Mouse (Mus musculus): Measurements from ENCODE around the gene Rusc2. TPM values are rescaled to one million over a fixed set of nuclear protein-coding genes. Genes with fewer than 3 reads are reported as not detected.
A peak's percentile ranks its signal among the peaks of the same experiment; 100 is the strongest.

Gene Rusc2
- polyA plus RNA-seq, 1 experiment from 2014 or later = 75.4 TPM

- 76% methylated on average over 1 of the region's 1 CpGs for WGBS
- Histone ChIP-seq H3K9ac (replicated peaks) (no peak overlapping the region), H3K36me3 (no peaks in the 10 kb centered on the region), H3K4me3 (replicated peaks) (no peak overlapping the region), H3K4me2 (replicated peaks) (no peak overlapping the region), H3K27ac (no peak overlapping the region), H3K9me3 (no peaks in the 10 kb centered on the region), H3K27me3 (no peaks in the 10 kb centered on the region), H3K4me1 (replicated peaks) (peaks cover 13% of the 10 kb centered on the region)
- no peak for ATAC-seq
These were observed 51.1 kb downstream of the Rusc2 start for GRCm38 (mm10) chr4:43432832-43433231.

DNA sequence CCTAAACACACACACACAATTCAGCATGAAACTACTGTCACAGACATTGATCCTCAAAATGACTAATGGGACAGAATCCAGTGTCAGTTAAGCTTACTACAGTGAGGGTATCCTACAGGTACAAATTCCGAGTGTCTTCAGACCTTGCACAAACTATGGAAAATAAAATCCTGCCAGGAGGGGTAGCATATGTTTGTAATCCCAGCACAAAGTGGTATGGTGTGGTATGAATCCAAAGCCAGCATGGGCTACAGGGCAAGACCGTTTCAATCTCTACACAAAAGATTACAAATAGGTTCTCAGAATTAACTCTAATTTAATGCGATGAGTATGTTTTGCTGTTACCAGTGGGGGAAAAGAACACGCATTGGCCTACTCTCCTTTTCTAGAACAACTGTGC is 59.9 kb downstream of the Rusc2 start, which contains the start of gene Tesk1:
TSS of gene Tesk1 (plus strand) at position 301 of the 400 bp plus-strand sequence.
- WGBS = 24% methylated on average over 4 of the region's 4 CpGs
- Histone ChIP-seq H3K27me3 (no peaks in the 10 kb centered on the region), H3K4me1 (replicated peaks) (peaks cover 21% of the 10 kb centered on the region), H3K27ac (peak within 1 kb of the TSS; percentile 97), H3K4me2 (replicated peaks) (peak within 1 kb of the TSS; percentile 97), H3K36me3 (peaks cover 18% of the 10 kb centered on the region), H3K9me3 (no peaks in the 10 kb centered on the region), H3K9ac (replicated peaks) (peak within 1 kb of the TSS; percentile 100), H3K4me3 (replicated peaks) (peak within 1 kb of the TSS; percentile 98)
- peak; percentile 10 for ATAC-seq

GRCm38 (mm10) chr4:43442044-43442443 is 60.3 kb downstream of the Rusc2 start:
- peak overlapping the region; percentile 100 for H3K9ac ChIP-seq (replicated peaks)
- peak overlapping the region; percentile 98 for H3K4me3 ChIP-seq (replicated peaks)
- peaks cover 21% of the 10 kb centered on the region for H3K4me1 ChIP-seq (replicated peaks)
- ATAC-seq = peak; percentile 95
- no peaks in the 10 kb centered on the region for H3K27me3 ChIP-seq
- H3K9me3 ChIP-seq = no peaks in the 10 kb centered on the region
- peak overlapping the region; percentile 97 for H3K4me2 ChIP-seq (replicated peaks)
- WGBS = under 1% methylated on average over 33 of the region's 33 CpGs
- peak overlapping the region; percentile 97 for H3K27ac ChIP-seq
- peaks cover 22% of the 10 kb centered on the region for H3K36me3 ChIP-seq

GRCm38 (mm10) chr4:43442456-43443361 is 60.9 kb downstream of the Rusc2 start:
- peak overlapping the region; percentile 98 for H3K4me3 ChIP-seq (replicated peaks)
- H3K4me1 ChIP-seq (replicated peaks) = peaks cover 21% of the 10 kb centered on the region
- ATAC-seq = peak; percentile 77
- H3K4me2 ChIP-seq (replicated peaks) = peak overlapping the region; percentile 97
- under 1% methylated on average over 86 of the region's 88 CpGs for WGBS
- peaks cover 28% of the 10 kb centered on the region for H3K36me3 ChIP-seq
- no peaks in the 10 kb centered on the region for H3K27me3 ChIP-seq
- peak overlapping the region; percentile 97 for H3K27ac ChIP-seq
- no peaks in the 10 kb centered on the region for H3K9me3 ChIP-seq
- peak overlapping the region; percentile 100 for H3K9ac ChIP-seq (replicated peaks)

DNA sequence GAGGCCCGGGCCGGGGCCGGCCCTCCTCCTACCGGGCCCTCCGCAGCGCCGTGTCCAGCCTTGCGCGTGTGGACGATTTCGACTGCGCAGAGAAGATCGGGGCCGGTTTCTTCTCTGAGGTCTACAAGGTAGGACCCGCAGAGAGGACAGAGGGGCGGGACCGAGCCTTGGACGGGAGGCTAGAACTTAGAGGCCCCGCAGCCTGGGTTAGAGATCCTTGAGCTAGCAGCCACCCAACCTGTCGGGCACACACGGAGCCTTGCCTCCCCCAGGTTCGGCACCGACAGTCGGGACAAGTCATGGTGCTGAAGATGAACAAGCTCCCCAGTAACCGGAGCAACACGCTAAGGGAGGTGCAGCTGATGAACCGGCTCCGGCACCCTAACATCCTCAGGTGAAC is 61.7 kb downstream of the Rusc2 start:
- Histone ChIP-seq H3K27ac (peak overlapping the region; percentile 97), H3K9ac (replicated peaks) (peak overlapping the region; percentile 100), H3K4me2 (replicated peaks) (peak overlapping the region; percentile 97), H3K4me3 (replicated peaks) (peak overlapping the region; percentile 98), H3K27me3 (no peaks in the 10 kb centered on the region), H3K36me3 (peaks cover 36% of the 10 kb centered on the region), H3K9me3 (no peaks in the 10 kb centered on the region), H3K4me1 (replicated peaks) (peaks cover 21% of the 10 kb centered on the region)
- under 1% methylated on average over 25 of the region's 28 CpGs for WGBS
- no peak for ATAC-seq

- peaks cover 17% of the 10 kb centered on the region for H3K4me1 ChIP-seq (replicated peaks)
- H3K27me3 ChIP-seq = no peaks in the 10 kb centered on the region; the same call in 1 of the 2 replicates
- no peak overlapping the region for H3K27ac ChIP-seq
- H3K4me2 ChIP-seq (replicated peaks) = no peak overlapping the region
- H3K9ac ChIP-seq (replicated peaks) = no peak overlapping the region
- no peaks in the 10 kb centered on the region for H3K9me3 ChIP-seq
- H3K36me3 ChIP-seq = peaks cover 38% of the 10 kb centered on the region
- H3K4me3 ChIP-seq (replicated peaks) = no peak overlapping the region
- 88% methylated on average over 13 of the region's 13 CpGs for WGBS
- ATAC-seq = no peak
These were observed 65.5 kb downstream of the Rusc2 start for GRCm38 (mm10) chr4:43447251-43447650.

DNA sequence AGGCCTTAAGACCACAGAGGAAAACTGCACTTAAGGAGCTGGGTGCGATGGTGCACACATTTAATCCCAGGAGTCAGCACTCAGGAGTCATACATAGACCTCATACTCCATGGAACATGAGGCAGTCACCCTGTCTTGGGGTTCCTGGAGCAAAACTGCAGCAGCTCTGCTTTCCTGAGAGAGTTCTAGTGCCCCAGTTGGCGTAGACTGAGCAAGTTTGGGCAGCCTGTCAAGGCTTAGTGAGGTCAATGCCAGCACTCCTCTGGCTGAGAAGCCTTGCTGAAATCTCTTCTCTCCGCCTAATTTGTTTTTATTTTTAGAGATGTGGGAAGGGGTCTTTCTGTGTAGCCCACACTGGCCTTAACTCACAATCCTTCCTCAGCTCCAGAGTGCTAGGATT is 66.8 kb downstream of the Rusc2 start:
- Histone ChIP-seq H3K27ac (no peak overlapping the region), H3K9ac (replicated peaks) (no peak overlapping the region), H3K36me3 (peaks cover 38% of the 10 kb centered on the region), H3K9me3 (no peaks in the 10 kb centered on the region), H3K4me1 (replicated peaks) (peaks cover 22% of the 10 kb centered on the region), H3K4me3 (replicated peaks) (no peak overlapping the region), H3K27me3 (peaks cover 12% of the 10 kb centered on the region), H3K4me2 (replicated peaks) (no peak overlapping the region)
- ATAC-seq = no peak
- WGBS = 91% methylated on average over 3 of the region's 3 CpGs

DNA sequence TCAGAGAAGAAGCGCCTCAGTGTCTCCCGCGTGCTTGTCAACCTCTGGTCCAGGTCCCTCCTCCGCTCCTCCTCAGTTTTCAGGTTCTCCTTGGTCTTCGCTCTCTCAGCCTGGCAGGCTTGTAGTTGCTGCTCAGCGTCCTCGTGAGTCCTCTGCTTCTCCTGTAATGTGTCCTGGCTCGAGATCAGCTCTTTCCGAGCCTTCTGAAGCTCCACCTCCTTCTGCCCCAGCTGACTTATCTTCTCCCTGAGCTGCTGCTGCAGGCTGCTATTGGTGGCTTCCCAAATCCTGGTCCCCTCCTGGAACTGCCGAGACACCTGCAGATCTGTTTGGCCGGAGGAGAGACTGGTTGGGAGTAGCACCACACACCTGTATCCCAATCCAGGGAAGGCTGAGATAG is 70.5 kb downstream of the Rusc2 start:
- Histone ChIP-seq H3K27ac (no peak overlapping the region), H3K4me1 (replicated peaks) (peaks cover 21% of the 10 kb centered on the region), H3K27me3 (peaks cover 27% of the 10 kb centered on the region), H3K9ac (replicated peaks) (no peak overlapping the region), H3K4me2 (replicated peaks) (no peak overlapping the region), H3K9me3 (no peaks in the 10 kb centered on the region), H3K4me3 (replicated peaks) (no peak overlapping the region), H3K36me3 (peaks cover 13% of the 10 kb centered on the region)
- no peak for ATAC-seq
- WGBS = 68% methylated on average over 11 of the region's 11 CpGs

GRCm38 (mm10) chr4:43453413-43453812 is 71.6 kb downstream of the Rusc2 start:
- Histone ChIP-seq H3K27ac (no peak overlapping the region), H3K9ac (replicated peaks) (peak overlapping the region; percentile 50), H3K27me3 (peaks cover 27% of the 10 kb centered on the region), H3K4me2 (replicated peaks) (peak overlapping the region; percentile 49), H3K9me3 (no peaks in the 10 kb centered on the region), H3K4me1 (replicated peaks) (peaks cover 21% of the 10 kb centered on the region), H3K4me3 (replicated peaks) (peak overlapping the region; percentile 13), H3K36me3 (0 out of 2 replicates have a peak, but pooled peaks cover 2% of the 10 kb centered on the region)
- peak; percentile 53; the same call in 1 of the 2 replicates for ATAC-seq
- under 1% methylated on average over 18 of the region's 18 CpGs for WGBS

DNA sequence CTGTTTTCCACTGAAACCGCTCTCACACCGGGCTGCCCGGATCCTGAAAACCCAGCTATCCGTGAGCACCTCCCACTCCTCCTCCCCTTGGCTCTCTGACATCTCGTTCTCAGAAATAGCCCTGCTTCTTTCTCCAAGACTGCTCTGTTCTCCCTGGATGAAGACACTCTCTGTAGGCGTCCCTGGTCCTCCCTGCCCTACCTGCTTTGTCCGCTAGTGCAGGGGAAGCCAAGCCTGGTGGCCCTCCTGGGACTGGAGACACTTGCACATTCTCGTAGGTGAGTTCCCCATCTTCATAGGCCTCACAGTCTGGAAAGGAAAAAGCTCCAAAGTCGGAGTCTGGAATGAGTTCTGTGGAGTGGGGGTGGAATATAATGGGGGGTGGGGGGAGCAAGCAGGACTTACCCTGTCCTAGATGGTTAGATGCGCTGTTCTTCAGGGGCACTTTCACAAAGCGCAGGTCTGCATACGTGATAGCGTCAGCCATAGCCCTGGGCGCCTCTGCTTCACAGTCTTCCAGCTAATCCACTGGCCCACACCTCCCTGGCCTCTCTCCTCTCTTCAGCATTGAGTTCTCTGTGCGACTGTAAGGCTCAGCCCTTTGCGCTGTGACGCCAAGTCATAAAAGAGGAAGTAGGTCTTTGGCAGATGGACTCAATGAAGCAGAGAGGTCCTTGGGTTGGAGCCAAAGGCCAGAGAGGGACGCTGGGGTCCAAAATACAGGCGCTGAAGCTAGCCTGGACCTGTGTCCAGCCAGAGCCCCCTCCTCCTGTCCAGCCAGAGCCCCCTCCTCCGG is 72.5 kb downstream of the Rusc2 start, which contains the start of gene Cd72:
TSS of gene Cd72 (minus strand) at position 588 of the 796 bp plus-strand sequence.
- Histone ChIP-seq H3K4me3 (replicated peaks) (peak within 1 kb of the TSS; percentile 13), H3K4me2 (replicated peaks) (peak within 1 kb of the TSS; percentile 49), H3K9ac (replicated peaks) (peak within 1 kb of the TSS; percentile 50), H3K9me3 (no peaks in the 10 kb centered on the region), H3K36me3 (no peaks in the 10 kb centered on the region), H3K4me1 (replicated peaks) (peaks cover 21% of the 10 kb centered on the region), H3K27ac (no peak within 1 kb of the TSS), H3K27me3 (peaks cover 27% of the 10 kb centered on the region)
- no peak for ATAC-seq
- whole genome bisulfite sequencing = 32% methylated on average over 20 of the region's 20 CpGs

DNA sequence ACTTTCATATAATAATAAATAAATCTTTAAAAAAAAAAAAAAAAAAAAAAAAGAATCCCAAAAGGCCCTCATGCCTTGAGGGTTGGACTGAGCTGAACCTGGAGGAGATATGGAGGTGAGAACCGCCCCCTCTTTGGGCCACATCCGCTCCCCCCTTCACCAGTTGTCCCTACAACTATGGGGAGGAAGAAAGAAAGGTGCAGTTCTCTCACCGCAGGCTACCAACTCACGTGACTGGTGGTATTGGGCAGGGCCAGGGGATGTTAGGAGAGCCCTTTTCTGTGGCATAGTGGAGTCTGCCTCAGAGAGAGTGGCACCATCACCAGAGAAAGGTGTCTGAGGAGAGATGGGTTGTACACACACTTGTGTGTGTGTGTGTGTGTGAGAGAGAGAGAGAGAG is 74.7 kb downstream of the Rusc2 start:
- H3K4me1 ChIP-seq (replicated peaks) = peaks cover 21% of the 10 kb centered on the region
- no peak overlapping the region for H3K4me2 ChIP-seq (replicated peaks)
- H3K9ac ChIP-seq (replicated peaks) = no peak overlapping the region
- no peak overlapping the region for H3K27ac ChIP-seq
- WGBS = 35% methylated on average over 4 of the region's 4 CpGs
- H3K4me3 ChIP-seq (replicated peaks) = no peak overlapping the region
- no peaks in the 10 kb centered on the region for H3K36me3 ChIP-seq
- H3K9me3 ChIP-seq = no peaks in the 10 kb centered on the region
- ATAC-seq = no peak
- H3K27me3 ChIP-seq = peaks cover 27% of the 10 kb centered on the region

GRCm38 (mm10) chr4:43457124-43457523 is 75.3 kb downstream of the Rusc2 start:
- Histone ChIP-seq H3K4me1 (replicated peaks) (peaks cover 21% of the 10 kb centered on the region), H3K4me3 (replicated peaks) (no peak overlapping the region), H3K9me3 (no peaks in the 10 kb centered on the region), H3K36me3 (no peaks in the 10 kb centered on the region), H3K27me3 (peaks cover 27% of the 10 kb centered on the region), H3K27ac (no peak overlapping the region), H3K9ac (replicated peaks) (no peak overlapping the region), H3K4me2 (replicated peaks) (no peak overlapping the region)
- no peak for ATAC-seq
- 24% methylated on average over 8 of the region's 8 CpGs for WGBS

All from midbrain, embryonic 13.5 days (tissue).